Mouse (Mus musculus) kidney, adult 2 months (tissue): ENCODE data around the gene Lamtor5.

Experiments used
- CTCF ChIP-seq: fragments of 200-500 bp; conservative IDR thresholded peaks from 2 replicates; pipeline ENCODE4 v1.5.1; 2011; ENCODE audit warnings: low read depth, mild to moderate bottlenecking, control low read depth, low read length, moderate library complexity, mixed read lengths; ENCODE audit not compliant: insufficient read depth, insufficient read length
- POLR2A ChIP-seq: fragments of 200-500 bp; IDR thresholded peaks from one replicate; pipeline ENCODE4 v1.6.1; 2011; ENCODE audit warnings: low read depth, low read length, control low read depth

DNA sequence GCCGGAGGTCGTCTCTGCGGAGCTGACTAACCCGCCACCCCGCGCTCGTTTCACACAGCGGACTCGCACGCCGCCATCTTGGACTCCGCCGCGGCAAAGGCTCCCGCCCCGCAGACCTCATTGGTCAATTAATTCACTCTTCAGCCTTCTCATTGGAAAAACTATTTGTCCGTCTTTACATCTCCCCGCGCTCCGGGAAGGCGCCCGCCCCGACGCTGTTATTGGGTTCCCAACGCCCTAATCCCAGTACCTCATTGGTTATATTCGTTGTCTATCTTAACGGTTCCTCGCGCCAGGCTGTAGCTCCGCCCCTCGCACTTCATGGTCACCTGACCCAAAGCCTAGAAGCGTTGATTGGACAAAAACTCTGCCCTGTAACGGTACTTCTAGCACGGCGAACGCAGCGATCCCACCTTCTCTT is 54.3 kb downstream of the Lamtor5 start:
- TF ChIP-seq CTCF: no peak
- no peak for TF ChIP-seq POLR2A
